18 mouse cellular contexts compared by ENCODE assay signal in the genomic region with DNA sequence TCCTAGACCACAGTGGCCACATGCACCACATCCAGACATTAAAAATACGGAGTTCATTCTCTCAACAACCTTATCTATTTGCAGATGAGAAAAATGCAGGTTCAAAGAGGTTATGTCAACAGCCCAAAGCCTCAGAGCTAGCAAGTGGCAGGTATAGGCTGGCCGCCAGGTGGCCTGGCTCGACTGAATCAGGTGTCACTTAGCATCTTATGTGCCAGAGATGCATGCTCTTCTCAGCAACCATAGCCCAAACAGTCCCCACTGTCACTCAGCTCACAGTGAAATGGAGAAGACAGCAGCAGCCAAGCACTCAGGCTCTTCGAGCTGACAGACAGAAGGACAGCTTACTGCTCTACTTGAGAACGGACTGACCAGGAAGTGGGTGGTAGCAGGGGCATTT. TPM values are rescaled to one million over a fixed set of nuclear protein-coding genes. Genes with fewer than 3 reads are reported as not detected.
DNase-seq lines count a peak whose midpoint lies in the region; ATAC-seq and TF ChIP-seq lines count a peak whose summit lies in the region.
"Had no signal": no experiment of that assay in that cellular context is flagged by ENCODE, and none has a peak within 500 bp of the region (broad histone marks: within the 10 kb centered on the region; RNA-seq: fewer than 3 reads in every experiment).

No protein-coding gene starts in this region.

- H3K9ac ChIP-seq in liver, adult 2 months (ENCODE audit: low read depth, low read length), result no peak overlapping the region
- no peak overlapping the region for H3K9ac ChIP-seq in liver, embryonic 14.5 days (replicated peaks)
- no peak overlapping the region for H3K9ac ChIP-seq in stomach, postnatal 0 days (ENCODE audit: low read length)
- H3K9ac ChIP-seq: embryonic facial prominence, embryonic 15.5 days; limb, embryonic 15.5 days had no signal

- peak; percentile 41 to 52 for DNase-seq in cerebellum, adult 2 months
- no peak for DNase-seq in cerebellum, adult 9-10 months
- DNase-seq in liver, adult 2 months (ENCODE audit: extremely low read depth, low read depth, low spot score), result peak; percentile 49
- DNase-seq in liver, result no peak
- no peak for DNase-seq in liver, embryonic 14.5 days (ENCODE audit: low read depth in 3 of 3, low spot score in 3 of 3)
- DNase-seq in stomach, postnatal 0 days (ENCODE audit: low spot score), result no peak
- no peak for DNase-seq in layer of hippocampus, adult 9-11 months
- DNase-seq in layer of hippocampus, postnatal 36 days, result no peak
- DNase-seq: kidney, adult 11 months; right cerebral cortex, postnatal 4 days; thymus, postnatal 25 days had no signal

- TF ChIP-seq CTCF in cerebellum, adult 2 months (IDR thresholded peaks at IDR 0.05; ENCODE audit: borderline replicate concordance, insufficient read depth, low read depth, low read length), result peak; percentile 15; the same call in 1 of the 2 replicates
- TF ChIP-seq CTCF in liver, adult 2 months (IDR thresholded peaks at IDR 0.05; ENCODE audit: low read depth, low read length), result peak; percentile 36
- TF ChIP-seq CTCF in liver, embryonic 14.5 days (IDR thresholded peaks at IDR 0.05; ENCODE audit: low read depth), result peak; percentile 31
- peak; percentile 32 for TF ChIP-seq CTCF in stomach, postnatal 0 days (IDR thresholded peaks at IDR 0.05; ENCODE audit: low read depth)

- no peaks in the 10 kb centered on the region for H3K27me3 ChIP-seq in cerebellum, adult 2 months (ENCODE audit: control insufficient read depth, insufficient read depth, low read length)
- H3K27me3 ChIP-seq in liver, adult 2 months (ENCODE audit: control insufficient read depth, insufficient read depth, low read length), result no peaks in the 10 kb centered on the region
- H3K27me3 ChIP-seq in liver, embryonic 14.5 days (ENCODE audit: control insufficient read depth, insufficient read depth, low read length), result no peaks in the 10 kb centered on the region
- H3K27me3 ChIP-seq in stomach, postnatal 0 days (ENCODE audit: control insufficient read depth, insufficient read depth, low read length), result no peaks in the 10 kb centered on the region
- H3K27me3 ChIP-seq: embryonic facial prominence, embryonic 15.5 days; limb, embryonic 15.5 days; Patski had no signal

- no peak overlapping the region for H3K4me3 ChIP-seq in cerebellum, adult 2 months (replicated peaks; ENCODE audit: insufficient read depth, low read depth, low read length)
- no peak overlapping the region for H3K4me3 ChIP-seq in liver, adult 2 months (ENCODE audit: insufficient read depth, low read depth, low read length)
- H3K4me3 ChIP-seq in liver, embryonic 14.5 days (ENCODE audit: insufficient read depth in 1 of 2, low read depth in 2 of 2, low read length in 2 of 2), result no peak overlapping the region
- no peak overlapping the region for H3K4me3 ChIP-seq in stomach, postnatal 0 days (ENCODE audit: low read depth, low read length)
- H3K4me3 ChIP-seq: embryonic facial prominence, embryonic 15.5 days; heart, embryonic 10.5 days; limb, embryonic 15.5 days; midbrain, embryonic 10.5 days had no signal

- no peak for TF ChIP-seq POLR2A in cerebellum, adult 2 months (IDR thresholded peaks at IDR 0.05; ENCODE audit: borderline replicate concordance, insufficient read depth, low read length)
- no peak for TF ChIP-seq POLR2A in liver, adult 2 months (IDR thresholded peaks at IDR 0.05; ENCODE audit: extremely low read depth, insufficient read depth, low read length)

- 62% methylated on average over 5 of the region's 5 CpGs for WGBS in cerebellum, adult 2 months
- WGBS in liver, adult 2 months, result 53% methylated on average over 5 of the region's 5 CpGs
- WGBS in liver, embryonic 14.5 days (ENCODE audit: insufficient replicate concordance), result 69% methylated on average over 5 of the region's 5 CpGs
- WGBS in stomach, postnatal 0 days, result 57% methylated on average over 5 of the region's 5 CpGs

- H3K36me3 ChIP-seq in liver, adult 2 months (ENCODE audit: control insufficient read depth, insufficient read depth, low read length), result no peaks in the 10 kb centered on the region; the same call in none of the 2 replicates
- no peaks in the 10 kb centered on the region for H3K36me3 ChIP-seq in liver, embryonic 14.5 days (replicated peaks; ENCODE audit: control insufficient read depth, insufficient read depth, low read depth)
- no peaks in the 10 kb centered on the region for H3K36me3 ChIP-seq in stomach, postnatal 0 days (ENCODE audit: control insufficient read depth, insufficient read depth, low read length)
- H3K36me3 ChIP-seq: embryonic facial prominence, embryonic 15.5 days; limb, embryonic 15.5 days; midbrain, embryonic 10.5 days had no signal

- H3K4me2 ChIP-seq in liver, embryonic 14.5 days (ENCODE audit: low read depth), result no peak overlapping the region
- H3K4me2 ChIP-seq in stomach, postnatal 0 days (replicated peaks; ENCODE audit: low read depth), result no peak overlapping the region
- H3K4me2 ChIP-seq: embryonic facial prominence, embryonic 15.5 days; limb, embryonic 15.5 days had no signal

- peaks cover 6% of the 10 kb centered on the region; the same call in 1 of the 2 replicates for H3K79me2 ChIP-seq in liver, adult 2 months (ENCODE audit: control insufficient read depth, insufficient read depth, low read length)

- ATAC-seq in liver, embryonic 14.5 days (ENCODE audit: insufficient read depth), result no peak
- ATAC-seq in stomach, postnatal 0 days (ENCODE audit: low FRiP score, low TSS enrichment), result no peak
- ATAC-seq: CD4-positive, CD25-positive, alpha-beta regulatory T cell, adult 4 months; Patski had no signal

- TF ChIP-seq EP300 in liver, embryonic 14.5 days (IDR thresholded peaks at IDR 0.05; ENCODE audit: low read depth), result no peak
- TF ChIP-seq EP300 in stomach, postnatal 0 days (optimal IDR thresholded peaks at IDR 0.05), result no peak

- peaks cover 5% of the 10 kb centered on the region for H3K4me1 ChIP-seq in cerebellum, adult 2 months (ENCODE audit: control insufficient read depth, insufficient read depth, low read length)
- no peaks in the 10 kb centered on the region for H3K4me1 ChIP-seq in liver, adult 2 months (ENCODE audit: control insufficient read depth, insufficient read depth, low read length)
- H3K4me1 ChIP-seq in liver, embryonic 14.5 days (replicated peaks; ENCODE audit: control insufficient read depth in 2 of 2, insufficient read depth in 2 of 2, low read length in 1 of 2), result peaks cover 3 to 13% of the 10 kb centered on the region in 2 experiments; a peak in 3 of 4 replicates
- H3K4me1 ChIP-seq in stomach, postnatal 0 days (replicated peaks; ENCODE audit: control insufficient read depth, insufficient read depth), result no peaks in the 10 kb centered on the region

- no peak overlapping the region for H3K27ac ChIP-seq in cerebellum, adult 2 months (ENCODE audit: insufficient read depth, low read length)
- no peak overlapping the region for H3K27ac ChIP-seq in liver, adult 2 months (replicated peaks; ENCODE audit: insufficient read depth, low read depth, low read length)
- H3K27ac ChIP-seq in liver, embryonic 14.5 days, result no peak overlapping the region
- no peak overlapping the region for H3K27ac ChIP-seq in stomach, postnatal 0 days (replicated peaks)
- H3K27ac ChIP-seq: embryonic facial prominence, embryonic 15.5 days; heart, embryonic 10.5 days; limb, embryonic 15.5 days; macrophage; midbrain, embryonic 10.5 days had no signal

- H3K9me3 ChIP-seq in liver, embryonic 14.5 days (ENCODE audit: control insufficient read depth, low read length), result no peaks in the 10 kb centered on the region
- no peaks in the 10 kb centered on the region for H3K9me3 ChIP-seq in stomach, postnatal 0 days (ENCODE audit: control insufficient read depth, low read length)
- H3K9me3 ChIP-seq: embryonic facial prominence, embryonic 15.5 days; heart, embryonic 10.5 days; limb, embryonic 15.5 days; midbrain, embryonic 10.5 days had no signal

RNA-seq across cellular contexts. Expression of a gene that starts 44.6 kb away (rescaled TPM):
- polyA plus RNA-seq in cerebellum, adult 2 months (2012; rRNA removed), result 18.5 and 20.1 TPM in 2 replicates
- total RNA-seq in liver, adult 2 months (2014; rRNA removed), result 4.0 and 4.8 TPM in 2 replicates
- 11.5 and 12.9 TPM in 2 replicates for polyA plus RNA-seq in liver, adult 2 months (2012; rRNA removed)
- polyA plus RNA-seq in liver, embryonic 14.5 days (2012; rRNA removed), result 4.3 and 4.9 TPM in 2 replicates
- polyA plus RNA-seq in liver, embryonic 14.5 days (2014; fragmentation: Nextera tagmentation; extraction: Ambion mirVana), result 9.2 and 11.0 TPM in 2 replicates
- 16.9 and 19.0 TPM in 2 replicates for polyA plus RNA-seq in stomach, postnatal 0 days (2015; fragmentation: Nextera tagmentation; extraction: Ambion mirVana)
- total RNA-seq in layer of hippocampus, postnatal 36 days (2021), result 10 to 100 TPM; 22.1 to 24.5 TPM

Comparison
In these comparisons a context has a peak if more than half of its experiments do, and no peak if none do; other contexts are left out.
1. DNase-seq: peak in cerebellum, adult 2 months (2 of 2) and liver, adult 2 months (single experiment); none in cerebellum, adult 9-10 months (single experiment), liver (single experiment), liver, embryonic 14.5 days (0 of 3), stomach, postnatal 0 days (single experiment), layer of hippocampus, adult 9-11 months (single experiment) and layer of hippocampus, postnatal 36 days (0 of 2).
2. Peak in every context shown above with its lines, with median percentiles within 50 percentile points of each other: CTCF ChIP-seq.